Mouse (Mus musculus) myocyte (in vitro differentiated cells): ENCODE measurements around the gene Dab1.

Experiments
- E2F4 ChIP-seq: IDR thresholded peaks from one replicate; pipeline ENCODE4 v1.6.1; 2011; ENCODE audit warnings: mild to moderate bottlenecking, control low read depth, moderate library complexity; ENCODE audit not compliant: insufficient read depth
- MYOD1 ChIP-seq, 3 experiments: IDR thresholded peaks; one replicate each; pipeline ENCODE4 v1.6.1; 2011; ENCODE audit warnings: control low read depth in 2 of 3, low read depth in 2 of 3, mild to moderate bottlenecking in 2 of 3, moderate library complexity in 1 of 3; ENCODE audit not compliant: insufficient read length in 2 of 3, control insufficient read depth in 1 of 3
- MYOG ChIP-seq, 3 experiments: IDR thresholded peaks; one replicate each; pipeline ENCODE4 v1.6.1; 2011; ENCODE audit warnings: control low read depth in 2 of 3, low read depth in 2 of 3, mild to moderate bottlenecking in 2 of 3; ENCODE audit not compliant: insufficient read length in 2 of 3, control insufficient read depth in 1 of 3, insufficient read depth in 1 of 3
- POLR2A ChIP-seq: IDR thresholded peaks from one replicate; pipeline ENCODE4 v1.6.1; 2011; ENCODE audit warnings: low read depth, mild to moderate bottlenecking, control low read depth, moderate library complexity; ENCODE audit not compliant: insufficient read length
- USF1 ChIP-seq: IDR thresholded peaks from one replicate; pipeline ENCODE4 v1.6.1; 2011; ENCODE audit warnings: low read depth, mild to moderate bottlenecking, control low read depth, moderate library complexity

GRCm38 (mm10) chr4:104120108-104120507 is 500.9 kb downstream of the Dab1 start:
- TF ChIP-seq POLR2A (no peak), MYOG (IDR thresholded peaks at IDR 0.05; ENCODE audit: control insufficient read depth in 1 of 3, insufficient read depth in 1 of 3, insufficient read length in 2 of 3, low read depth in 2 of 3) (no peak), E2F4 (no peak), MYOD1 (IDR thresholded peaks at IDR 0.05; ENCODE audit: control insufficient read depth in 1 of 3, insufficient read length in 2 of 3, low read depth in 2 of 3) (no peak), USF1 (no peak)
